Comparison of ENCODE assay signal across 9 mouse cellular contexts in the genomic region with DNA sequence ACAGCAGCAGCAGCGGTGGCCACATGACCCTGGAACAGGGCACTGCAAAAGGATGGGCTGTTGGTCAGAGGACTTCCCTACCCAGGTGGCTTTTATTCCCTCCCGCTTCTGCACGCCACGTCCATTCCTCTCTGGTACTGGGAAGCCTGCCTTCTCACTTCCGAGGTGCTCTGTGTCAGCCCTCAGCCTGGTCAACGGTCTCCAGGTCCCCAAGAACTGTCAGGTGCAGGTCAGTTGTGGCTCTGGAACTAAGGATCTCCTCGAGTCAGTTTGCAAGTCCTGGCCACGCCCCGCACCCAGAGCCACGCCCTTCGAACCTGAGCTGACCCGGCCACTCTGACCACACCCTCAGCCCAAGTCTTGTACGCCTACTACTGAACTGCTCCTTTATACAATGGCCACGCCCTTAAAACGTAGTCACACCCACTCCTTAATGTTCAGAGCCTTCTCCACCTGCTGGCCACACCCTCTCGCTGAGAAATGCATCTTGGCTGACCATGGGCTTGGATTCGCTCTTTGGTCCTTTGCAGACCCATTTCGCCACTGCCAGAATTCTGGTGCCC. TPM values are rescaled to one million over a fixed set of nuclear protein-coding genes. Genes with fewer than 3 reads are reported as not detected.
A peak's percentile ranks its signal among the peaks of the same experiment; 100 is the strongest.
DNase-seq lines count a peak whose midpoint lies in the region; ATAC-seq lines count a peak whose summit lies in the region.
"Had no signal": no experiment of that assay in that cellular context is flagged by ENCODE, and none has a peak within 500 bp of the region (broad histone marks: within the 10 kb centered on the region; RNA-seq: fewer than 3 reads in every experiment).

No protein-coding gene starts in this region.

- ATAC-seq in embryonic facial prominence, embryonic 14.5 days (ENCODE audit: low read depth): 0 out of 2 replicates have a peak, but pooled peaks have one; percentile 37
- no peak for ATAC-seq in limb, embryonic 13.5 days (ENCODE audit: low FRiP score, low read depth)

- no peak overlapping the region for H3K9ac ChIP-seq in embryonic facial prominence, embryonic 14.5 days (ENCODE audit: low read depth, low read length)
- H3K9ac ChIP-seq in limb, embryonic 13.5 days: no peak overlapping the region
- H3K9ac ChIP-seq: limb, embryonic 15.5 days had no signal

- H3K9me3 ChIP-seq in heart, embryonic 10.5 days: no peaks in the 10 kb centered on the region
- no peaks in the 10 kb centered on the region for H3K9me3 ChIP-seq in embryonic facial prominence, embryonic 14.5 days (ENCODE audit: control insufficient read depth, low read length)
- H3K9me3 ChIP-seq in limb, embryonic 13.5 days: peaks cover 4% of the 10 kb centered on the region; the same call in 1 of the 2 replicates
- H3K9me3 ChIP-seq: limb, embryonic 15.5 days had no signal

- H3K4me2 ChIP-seq in embryonic facial prominence, embryonic 14.5 days (ENCODE audit: low read depth, low read length): no peak overlapping the region
- H3K4me2 ChIP-seq in limb, embryonic 13.5 days (replicated peaks): peak overlapping the region; percentile 17; the same call in 1 of the 2 replicates
- H3K4me2 ChIP-seq: limb, embryonic 15.5 days had no signal

- DNase-seq in heart, embryonic 10.5 days (ENCODE audit: low spot score): peak; percentile 87
- no peak for DNase-seq in heart, adult 18-20 months
- DNase-seq in embryonic facial prominence, embryonic 14.5 days (ENCODE audit: low spot score): peak; percentile 30
- peak; percentile 13 for DNase-seq in retina, embryonic 14.5 days (ENCODE audit: low spot score)
- DNase-seq in frontal cortex, postnatal 25 days (ENCODE audit: low spot score in 2 of 2): no peak
- no peak for DNase-seq in left cerebral cortex, adult 9 months (ENCODE audit: low spot score in 2 of 2)
- DNase-seq in layer of hippocampus, adult 18-20 months (ENCODE audit: low spot score in 2 of 2): no peak

- H3K36me3 ChIP-seq in heart, embryonic 10.5 days: no peaks in the 10 kb centered on the region
- H3K36me3 ChIP-seq in embryonic facial prominence, embryonic 14.5 days (ENCODE audit: control insufficient read depth, insufficient read depth, low read length): no peaks in the 10 kb centered on the region
- no peaks in the 10 kb centered on the region; the same call in 1 of the 2 replicates for H3K36me3 ChIP-seq in limb, embryonic 13.5 days
- H3K36me3 ChIP-seq: limb, embryonic 15.5 days had no signal

- no peak overlapping the region for H3K27ac ChIP-seq in heart, embryonic 10.5 days
- no peak overlapping the region for H3K27ac ChIP-seq in embryonic facial prominence, embryonic 14.5 days (replicated peaks; ENCODE audit: low read depth, low read length)
- no peak overlapping the region for H3K27ac ChIP-seq in limb, embryonic 13.5 days
- H3K27ac ChIP-seq: limb, embryonic 15.5 days had no signal

- 15% methylated on average over 18 of the region's 18 CpGs for WGBS in heart, embryonic 10.5 days
- WGBS in embryonic facial prominence, embryonic 14.5 days: 12% methylated on average over 18 of the region's 18 CpGs
- 17% methylated on average over 18 of the region's 18 CpGs for WGBS in limb, embryonic 13.5 days

- H3K4me3 ChIP-seq in heart, embryonic 10.5 days: peak overlapping the region; percentile 40
- H3K4me3 ChIP-seq in embryonic facial prominence, embryonic 14.5 days (ENCODE audit: low read depth, low read length): no peak overlapping the region
- H3K4me3 ChIP-seq in limb, embryonic 13.5 days: no peak overlapping the region
- H3K4me3 ChIP-seq: limb, embryonic 15.5 days had no signal

- H3K4me1 ChIP-seq in heart, embryonic 10.5 days: peaks cover 13% of the 10 kb centered on the region
- no peaks in the 10 kb centered on the region for H3K4me1 ChIP-seq in embryonic facial prominence, embryonic 14.5 days (ENCODE audit: control insufficient read depth, insufficient read depth, low read length)
- no peaks in the 10 kb centered on the region for H3K4me1 ChIP-seq in limb, embryonic 13.5 days

- H3K27me3 ChIP-seq in heart, embryonic 10.5 days (ENCODE audit: insufficient read depth, poor library complexity, severe bottlenecking): peaks cover 12% of the 10 kb centered on the region; the same call in 1 of the 2 replicates
- no peaks in the 10 kb centered on the region for H3K27me3 ChIP-seq in embryonic facial prominence, embryonic 14.5 days (replicated peaks; ENCODE audit: control insufficient read depth, insufficient read depth, low read length)
- H3K27me3 ChIP-seq in limb, embryonic 13.5 days: peaks cover 10% of the 10 kb centered on the region; the same call in 1 of the 2 replicates

RNA-seq across cellular contexts. Expression of gene Rbak, which starts 15.0 kb away (rescaled TPM):
- 8.9 and 12.3 TPM in 2 replicates for polyA plus RNA-seq in heart, embryonic 10.5 days (2016; fragmentation: Nextera tagmentation; extraction: Ambion mirVana)
- total RNA-seq in heart, adult 18-20 months (2021): 1 to 10 TPM; 3.5 to 4.6 TPM
- polyA plus RNA-seq in embryonic facial prominence, embryonic 14.5 days (2014; fragmentation: Nextera tagmentation; extraction: Ambion mirVana): 7.6 and 8.2 TPM in 2 replicates
- 17.7 and 17.9 TPM in 2 replicates for polyA plus RNA-seq in limb, embryonic 13.5 days (2015; fragmentation: Nextera tagmentation; extraction: Ambion mirVana)
- total RNA-seq in layer of hippocampus, adult 18-20 months (2021): 10 to 100 TPM; 14.3 to 15.1 TPM

RNA-seq across cellular contexts. Expression of gene Spdye4b, which starts 15.2 kb away (rescaled TPM):
- not detected in 2 replicates for polyA plus RNA-seq in heart, embryonic 10.5 days (2016; fragmentation: Nextera tagmentation; extraction: Ambion mirVana)
- total RNA-seq in heart, adult 18-20 months (2021): not detected
- not detected in 2 replicates for polyA plus RNA-seq in embryonic facial prominence, embryonic 14.5 days (2014; fragmentation: Nextera tagmentation; extraction: Ambion mirVana)
- polyA plus RNA-seq in limb, embryonic 13.5 days (2015; fragmentation: Nextera tagmentation; extraction: Ambion mirVana): not detected in 2 replicates
- total RNA-seq in layer of hippocampus, adult 18-20 months (2021): not detected
- polyA plus RNA-seq: limb, embryonic 15.5 days had no signal

RNA-seq across cellular contexts. Expression of gene Olfr718-ps1, which starts 18.2 kb away (rescaled TPM):
- polyA plus RNA-seq in heart, embryonic 10.5 days (2016; fragmentation: Nextera tagmentation; extraction: Ambion mirVana): 0.04 and 0.09 TPM in 2 replicates
- not detected for total RNA-seq in heart, adult 18-20 months (2021)
- 0.07 TPM in 1 of 2 replicates, not detected in the other for polyA plus RNA-seq in embryonic facial prominence, embryonic 14.5 days (2014; fragmentation: Nextera tagmentation; extraction: Ambion mirVana)
- polyA plus RNA-seq in limb, embryonic 13.5 days (2015; fragmentation: Nextera tagmentation; extraction: Ambion mirVana): 0.05 TPM in 2 replicates
- under 1 TPM in 1 of 2 experiments, not detected in 1; 0.12 TPM for total RNA-seq in layer of hippocampus, adult 18-20 months (2021)
- polyA plus RNA-seq: limb, embryonic 15.5 days had no signal

RNA-seq across cellular contexts. Expression of gene Rnf216, which starts 52.8 kb away (rescaled TPM):
- polyA plus RNA-seq in heart, embryonic 10.5 days (2016; fragmentation: Nextera tagmentation; extraction: Ambion mirVana): 37.9 and 40.6 TPM in 2 replicates
- total RNA-seq in heart, adult 18-20 months (2021): 10 to 100 TPM; 23.3 to 25.7 TPM
- 33.1 and 34.0 TPM in 2 replicates for polyA plus RNA-seq in embryonic facial prominence, embryonic 14.5 days (2014; fragmentation: Nextera tagmentation; extraction: Ambion mirVana)
- 45.7 and 49.4 TPM in 2 replicates for polyA plus RNA-seq in limb, embryonic 13.5 days (2015; fragmentation: Nextera tagmentation; extraction: Ambion mirVana)
- 10 to 100 TPM; 48.2 to 49.3 TPM for total RNA-seq in layer of hippocampus, adult 18-20 months (2021)

Comparison
In these comparisons a context has a peak if more than half of its experiments do, and no peak if none do; other contexts are left out.
1. DNase-seq: peak in heart, embryonic 10.5 days (single experiment), embryonic facial prominence, embryonic 14.5 days (single experiment) and retina, embryonic 14.5 days (single experiment); none in heart, adult 18-20 months (0 of 2), frontal cortex, postnatal 25 days (0 of 2), left cerebral cortex, adult 9 months (0 of 2) and layer of hippocampus, adult 18-20 months (0 of 2).